Mouse (Mus musculus): ENCODE measurements at regions not wholly inside any gene's neighbourhood (a gene's known extent, or its start where the extent isn't known, plus 50 kb on each side); places are given as distances from the start of the nearest gene placed in this dataset.

- in situ Hi-C loops (cut with MboI, MseI), result no loop called here
These were observed 726.9 kb upstream of the Lrrc6 start for GRCm38 (mm10) chr15:67227456-67228164.

GRCm38 (mm10) chr15:67226900-67227299, 726.2 kb upstream of the Lrrc6 start:
- in situ Hi-C loops (cut with MboI, MseI), result no loop called here

Measured in T-helper 2 cell (primary cell).